Mouse (Mus musculus) regulatory T cell (primary cell): ENCODE measurements around the gene Ltbp3.

Experiments
- in situ Hi-C: fragments of 300-600 bp; cut with MboI, MseI; formaldehyde crosslinking; loops from one replicate; pipeline ENCODE4 v1.15.1; 2025; ENCODE audit warnings: high pct_unique_total_duplicates

Ltbp3 gene

GRCm38 (mm10) chr19:5740320-5741317, at the start of gene Ltbp3:
Gene Ltbp3 (plus strand): TSS chr19:5740904.
- in situ Hi-C loops = loop anchor here (5.0 kb wide), 1 partner anchor 38 kb away; the partner anchor contains the start of gene Kcnk7

DNA sequence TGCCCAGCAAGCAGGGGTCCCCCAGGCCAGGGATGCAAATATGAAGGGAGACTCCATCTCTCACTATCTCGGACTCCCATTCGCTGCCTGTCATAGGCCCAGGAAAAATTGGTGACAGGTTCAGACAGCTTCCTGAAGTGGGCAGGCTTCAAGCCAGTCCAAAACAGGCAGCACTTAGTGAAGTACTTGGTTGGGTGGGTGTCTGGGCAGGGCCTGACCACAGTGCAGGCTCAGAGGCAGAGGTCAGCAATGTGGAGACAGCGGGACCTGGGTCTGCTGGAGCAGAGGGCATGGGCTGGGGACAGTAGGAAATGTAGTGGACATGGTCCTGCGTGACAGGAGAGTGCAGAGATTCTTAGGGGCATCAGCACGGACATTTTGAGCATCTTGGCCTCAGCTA, 49.1 kb upstream of the Ltbp3 start:
- in situ Hi-C loops = no loop called here

DNA sequence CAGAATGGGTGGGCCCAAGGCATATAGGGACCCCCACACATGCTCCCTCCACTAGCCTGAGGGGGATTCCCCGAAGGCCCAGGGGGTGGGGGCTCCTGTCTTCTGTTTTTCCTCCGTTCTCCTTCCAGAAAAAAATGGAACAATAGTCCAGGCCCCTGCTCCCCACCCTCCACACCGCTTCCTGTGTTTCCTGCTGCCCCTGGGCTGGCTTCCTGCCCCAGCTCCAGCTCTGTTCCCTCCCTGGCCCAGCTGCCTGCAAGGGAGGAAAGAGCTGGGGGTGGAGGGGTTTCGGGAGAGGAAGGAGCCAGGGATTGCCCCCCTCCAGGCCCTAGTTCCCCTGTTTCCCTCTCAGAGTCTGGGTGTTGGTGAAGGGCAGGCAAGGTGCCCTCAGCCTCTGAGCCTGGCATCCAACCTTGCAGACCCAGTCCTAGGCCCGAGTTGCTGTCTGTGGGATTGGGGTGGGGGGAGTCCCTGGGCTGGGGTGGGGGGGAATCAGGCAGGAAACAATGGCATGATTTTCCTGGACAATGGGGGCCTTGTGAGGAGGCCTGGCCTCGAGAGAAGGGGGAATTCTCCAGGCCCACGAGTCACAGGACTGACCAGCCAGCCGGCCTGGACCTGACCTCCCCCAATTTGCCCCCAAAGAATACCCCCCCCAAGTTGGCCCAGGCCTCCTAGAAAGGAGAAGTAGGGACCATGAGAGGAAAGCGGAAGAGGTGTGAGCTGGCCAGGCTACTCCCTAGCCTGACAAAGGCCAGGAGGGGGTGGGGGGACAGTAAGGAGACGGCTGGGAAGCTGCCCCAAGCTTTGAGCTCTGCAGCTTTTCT, 48.4 kb upstream of the Ltbp3 start:
- in situ Hi-C loops = no loop called here

DNA sequence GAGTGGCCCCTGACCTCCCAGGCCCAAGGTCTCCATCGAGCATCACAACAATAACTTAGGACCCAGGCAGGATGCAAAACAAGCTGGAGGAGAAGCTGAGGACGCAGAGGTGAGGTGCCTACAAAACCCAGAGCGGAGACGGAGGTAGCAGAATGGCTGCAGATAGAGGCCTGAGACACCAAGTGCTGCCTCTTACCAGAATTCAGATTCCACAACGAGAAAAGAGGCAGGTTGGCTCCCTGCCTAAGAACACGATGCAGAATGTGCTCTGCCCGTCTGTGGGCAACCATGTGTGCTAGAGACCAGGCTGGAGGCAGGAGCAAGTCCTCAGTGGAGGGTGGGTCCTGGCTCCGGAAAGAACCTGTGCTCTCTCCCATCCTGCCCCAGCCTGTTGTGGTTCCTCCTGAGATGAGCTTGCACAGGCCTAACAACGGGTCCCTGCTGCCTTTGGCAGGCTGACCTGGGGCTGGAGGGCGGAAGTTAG, 47.7 kb upstream of the Ltbp3 start:
- in situ Hi-C loops = no loop called here

DNA sequence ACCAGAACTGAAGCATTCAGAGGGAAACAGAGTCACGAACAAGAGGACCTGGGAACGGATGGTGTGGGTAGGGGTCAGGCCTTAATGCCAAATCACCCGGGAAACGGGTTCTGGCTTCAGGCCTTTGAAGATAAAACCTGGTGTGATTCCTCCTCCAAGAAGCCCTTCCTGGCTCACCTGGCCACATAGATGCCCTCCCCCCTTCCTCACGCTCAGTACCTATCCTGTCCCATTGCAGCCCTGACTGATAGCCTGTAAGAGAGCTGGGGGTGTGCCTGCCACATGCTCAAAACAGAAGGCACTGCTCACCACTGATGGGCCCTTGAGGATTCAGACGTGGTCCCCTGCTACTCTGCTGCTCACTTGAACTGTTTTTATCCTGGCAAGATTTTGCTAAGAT, 46.9 kb upstream of the Ltbp3 start:
- in situ Hi-C loops = no loop called here

DNA sequence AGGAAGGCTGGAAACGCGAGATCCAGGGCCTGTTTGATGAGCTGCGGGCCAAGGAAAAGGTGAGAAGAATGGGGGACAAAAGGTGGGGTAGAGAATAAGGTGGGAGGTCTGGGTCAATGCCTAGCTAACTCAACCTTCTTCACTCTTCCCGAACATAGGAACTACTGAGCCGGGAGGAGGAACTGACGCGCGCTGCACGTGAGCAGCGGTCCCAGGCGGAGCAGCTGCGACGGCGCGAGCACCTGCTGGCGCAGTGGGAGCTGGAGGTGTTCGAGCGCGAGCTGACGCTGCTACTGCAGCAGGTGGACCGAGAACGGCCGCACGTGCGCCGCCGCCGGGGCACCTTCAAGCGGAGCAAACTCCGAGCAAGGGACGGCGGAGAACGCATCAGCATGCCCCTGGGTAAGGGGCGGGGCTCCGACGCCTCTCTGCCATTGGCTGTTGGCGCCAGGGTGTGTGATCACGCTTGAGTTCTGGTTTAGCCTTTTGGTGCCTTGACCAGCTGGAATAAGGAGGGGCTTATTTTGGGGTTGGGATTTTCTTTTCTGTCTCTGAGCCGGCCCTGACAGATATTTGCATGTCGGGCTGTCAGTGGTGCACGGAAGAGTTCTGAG, 44.7 kb upstream of the Ltbp3 start:
- in situ Hi-C loops = no loop called here

DNA sequence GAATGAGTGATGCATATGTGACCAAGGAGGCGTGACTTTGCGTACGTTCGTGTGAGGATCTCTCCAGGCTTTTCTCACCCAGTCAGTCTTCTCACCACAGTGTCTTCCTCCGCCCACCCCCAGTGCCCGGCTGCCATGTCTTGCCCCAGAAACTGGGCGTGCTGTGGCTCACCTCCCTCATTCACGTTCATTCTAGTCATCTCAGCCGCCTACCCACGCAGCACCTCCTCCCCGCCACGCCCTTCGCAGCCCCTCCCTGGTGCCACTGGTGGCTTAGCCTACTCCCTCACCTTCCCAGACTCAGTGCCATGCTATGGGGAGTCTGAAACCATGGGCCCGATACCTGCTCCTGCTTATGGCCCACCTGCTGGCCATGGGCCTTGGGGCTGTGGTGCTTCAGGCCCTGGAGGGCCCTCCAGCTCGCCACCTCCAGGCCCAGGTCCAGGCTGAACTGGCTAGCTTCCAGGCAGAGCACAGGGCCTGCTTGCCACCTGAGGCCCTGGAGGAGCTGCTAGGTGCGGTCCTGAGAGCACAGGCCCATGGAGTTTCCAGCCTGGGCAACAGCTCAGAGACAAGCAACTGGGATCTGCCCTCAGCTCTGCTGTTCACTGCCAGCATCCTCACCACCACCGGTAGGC, 36.4 kb upstream of the Ltbp3 start, which contains the start of gene Kcnk7:
Gene Kcnk7 (plus strand): TSS at position 205 of the 638 bp plus-strand sequence.
- in situ Hi-C loops = loop anchor here (5.0 kb wide), 1 partner anchor 38 kb away; the partner anchor contains the start of gene Ltbp3

- in situ Hi-C loops = loop anchor here (5.0 kb wide), 1 partner anchor 37 kb away; the partner anchor contains the start of gene Ltbp3
These were observed 35.7 kb upstream of the Ltbp3 start for GRCm38 (mm10) chr19:5704801-5705571.

DNA sequence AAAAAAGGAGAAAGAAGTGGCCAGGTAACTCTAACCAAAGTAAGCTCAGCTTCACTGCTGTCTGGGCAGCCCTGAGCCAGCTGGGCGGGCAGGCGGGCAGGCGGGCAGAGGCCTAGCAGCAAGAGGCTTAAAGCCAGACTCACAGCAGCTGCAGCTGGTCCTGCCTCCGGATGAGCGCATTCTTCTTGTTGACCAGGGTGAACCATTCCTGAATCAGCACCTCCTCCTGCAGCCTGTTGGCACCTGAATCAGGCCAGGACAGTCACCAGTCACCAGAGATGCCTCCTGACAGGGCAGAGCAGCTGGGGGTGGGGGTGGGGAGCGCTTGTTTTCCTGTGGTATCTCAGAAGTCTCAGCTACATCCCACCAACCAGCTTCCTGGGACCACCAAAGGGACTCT, 30.6 kb upstream of the Ltbp3 start:
- in situ Hi-C loops = no loop called here

GRCm38 (mm10) chr19:5710581-5710980, 30.1 kb upstream of the Ltbp3 start:
- in situ Hi-C loops = no loop called here

- in situ Hi-C loops = no loop called here
These were observed 29.5 kb upstream of the Ltbp3 start for GRCm38 (mm10) chr19:5711218-5711617.

DNA sequence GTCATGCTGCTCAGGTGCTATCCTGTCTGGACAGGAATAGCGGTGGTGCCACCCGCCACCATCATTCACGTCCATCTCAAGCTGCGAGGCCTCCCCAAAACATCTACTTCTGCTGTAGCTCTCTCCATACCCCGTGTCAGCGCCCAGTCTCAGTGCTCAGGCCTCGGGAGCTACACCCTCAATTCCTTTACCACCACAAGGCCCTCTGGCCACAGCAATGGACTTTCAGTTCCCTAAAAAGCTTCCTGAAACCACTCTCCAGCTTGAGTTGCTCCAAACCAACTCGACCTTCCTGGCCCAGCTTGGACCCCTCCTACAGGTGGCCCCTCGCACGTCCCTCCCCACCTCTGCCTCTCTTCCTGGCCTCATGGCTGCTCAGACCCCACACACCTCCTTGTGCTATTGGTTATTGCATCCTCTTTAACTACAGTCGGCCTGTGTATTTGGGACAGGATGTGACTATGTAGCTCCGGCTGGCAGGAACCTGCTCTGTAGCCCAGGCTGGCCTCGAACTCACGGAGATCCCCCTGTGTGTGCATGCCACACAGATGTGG, 28.7 kb upstream of the Ltbp3 start:
- in situ Hi-C loops = no loop called here

- in situ Hi-C loops = no loop called here
These were observed 27.4 kb upstream of the Ltbp3 start for GRCm38 (mm10) chr19:5713255-5713654.

DNA sequence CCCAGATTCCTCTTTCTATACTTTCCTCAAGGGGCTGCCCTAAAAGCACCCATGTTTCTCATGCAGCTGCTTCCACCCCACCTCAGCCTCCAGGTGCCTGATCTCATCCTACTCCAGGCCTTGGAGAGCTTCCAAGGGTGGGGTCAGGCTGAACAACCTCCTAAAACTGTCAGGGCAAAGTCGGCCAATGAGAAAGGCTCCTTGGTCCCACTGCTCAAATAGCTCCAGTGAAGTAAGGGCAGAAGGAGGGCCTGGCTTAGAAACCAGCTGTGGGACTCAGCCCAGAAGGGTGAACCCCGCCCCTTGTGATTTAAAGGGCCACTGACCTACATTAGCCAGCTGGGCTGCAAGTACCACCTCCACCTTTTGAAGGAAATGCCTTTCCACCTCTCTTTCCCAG, 27.0 kb upstream of the Ltbp3 start:
- in situ Hi-C loops = no loop called here

DNA sequence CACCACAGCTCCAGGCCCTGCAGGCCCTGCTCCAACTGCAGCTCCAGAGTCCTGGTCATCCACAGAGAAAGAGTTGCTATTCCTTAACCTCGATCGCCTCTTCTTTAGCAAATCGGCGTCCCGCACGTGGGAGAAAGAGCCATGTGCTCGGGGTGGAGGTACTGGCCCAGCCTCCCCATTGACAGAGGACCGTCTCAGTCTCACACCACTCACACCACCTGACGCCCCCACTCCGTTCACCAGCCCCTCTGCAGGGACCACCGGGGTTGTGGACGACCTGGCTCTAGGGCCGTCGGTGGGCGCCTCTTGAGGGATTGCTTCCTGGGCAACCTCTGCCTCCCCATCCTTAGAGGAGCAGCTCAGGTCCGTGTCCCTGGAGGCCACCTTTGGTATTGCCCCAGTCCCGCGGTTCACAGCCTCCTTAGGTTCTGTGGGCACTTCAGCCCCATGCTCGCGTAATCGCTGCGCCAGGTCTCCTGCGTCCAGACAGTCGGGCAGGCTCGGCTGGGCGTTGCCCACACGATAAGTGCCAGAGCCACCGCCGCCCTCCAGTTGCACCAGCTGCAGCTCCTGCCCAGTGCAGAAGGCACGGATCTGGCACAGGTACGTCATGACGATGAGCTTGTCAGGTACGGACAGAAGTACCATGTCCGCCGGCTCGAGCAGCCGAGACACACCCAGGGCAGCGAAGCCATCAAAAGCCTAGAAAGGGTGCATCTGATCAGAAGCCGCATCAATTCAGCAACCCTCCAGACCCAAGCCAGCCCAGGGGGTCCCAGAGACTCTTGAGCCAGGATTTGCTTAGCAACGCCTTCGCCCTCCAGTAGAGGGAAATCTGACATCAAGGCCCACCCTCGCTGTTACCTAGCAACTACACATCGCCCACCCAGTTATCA, 24.7 kb upstream of the Ltbp3 start:
- in situ Hi-C loops = no loop called here

DNA sequence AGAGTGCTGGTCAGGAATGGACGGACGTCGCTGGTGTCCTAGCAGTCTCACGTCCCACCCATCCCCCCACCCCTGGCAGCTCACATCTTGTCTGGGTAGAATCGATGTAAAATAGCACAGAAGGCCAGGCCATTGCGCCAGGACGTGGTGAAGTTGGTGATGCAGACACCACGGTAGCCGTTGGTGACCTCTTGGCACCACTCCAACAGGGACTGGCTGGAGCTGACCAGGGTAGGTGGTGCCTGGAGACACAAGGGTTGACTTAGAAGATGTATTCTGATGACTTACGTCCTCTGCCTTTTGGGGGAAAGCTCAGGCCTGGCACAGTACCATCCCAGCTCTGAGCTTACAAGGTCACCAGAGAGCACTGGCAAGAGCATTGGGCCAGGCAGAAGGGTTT, 23.7 kb upstream of the Ltbp3 start:
- in situ Hi-C loops = no loop called here

DNA sequence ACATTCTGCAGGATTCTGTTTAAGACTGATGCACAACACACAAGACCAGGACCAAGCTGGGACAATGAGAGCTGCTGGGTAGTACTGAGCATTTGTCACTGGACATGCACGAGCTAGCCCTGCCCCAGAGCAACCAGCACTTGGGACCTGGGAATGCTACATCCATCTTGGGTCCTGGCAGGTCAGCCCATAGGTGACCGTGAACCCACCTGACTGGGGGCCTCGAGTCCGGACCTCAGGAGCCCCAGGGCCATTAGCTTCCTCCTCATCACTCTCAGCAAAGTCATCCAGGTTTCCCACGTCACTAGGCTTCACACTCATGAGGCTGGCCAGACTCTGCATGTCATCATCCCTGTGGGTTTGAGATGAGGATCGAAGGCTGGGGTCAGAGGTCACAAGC, 19.5 kb upstream of the Ltbp3 start:
- in situ Hi-C loops = no loop called here

DNA sequence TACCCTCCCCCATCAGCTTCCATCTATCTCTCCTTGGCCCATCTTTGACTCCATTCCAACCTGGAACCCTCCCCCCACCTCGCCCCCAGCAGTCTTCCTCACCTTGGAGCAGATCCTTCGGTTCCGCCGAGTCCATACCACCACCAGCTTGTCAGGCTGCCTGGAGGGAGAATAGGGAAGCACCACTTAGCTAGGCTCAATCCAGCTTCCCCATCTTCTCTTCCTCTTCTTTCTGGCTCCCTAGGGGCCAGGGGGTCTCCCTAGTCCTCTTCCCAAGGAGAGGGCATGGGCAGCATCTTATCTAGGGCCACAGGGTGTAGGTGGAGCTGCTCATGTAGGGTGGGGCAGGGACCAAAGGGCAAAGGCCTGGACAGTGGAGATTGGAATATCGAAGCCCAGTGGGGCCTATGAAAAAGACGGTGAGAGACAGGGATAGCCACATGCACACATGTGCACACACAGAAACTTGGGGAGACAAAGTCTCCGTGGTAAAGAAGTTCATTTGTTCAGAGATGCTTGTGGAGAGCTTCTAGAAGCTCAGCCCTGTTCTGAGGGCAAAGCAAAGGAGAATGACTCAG, 17.8 kb upstream of the Ltbp3 start:
- in situ Hi-C loops = no loop called here
